Mouse (Mus musculus): ENCODE results near the gene Psrc1. TPM values are rescaled to one million over a fixed set of nuclear protein-coding genes. Genes with fewer than 3 reads are reported as not detected.

Gene Psrc1
- polyA plus RNA-seq, 1 experiment from 2014 or later = 40.2 TPM

- Histone ChIP-seq H3K27ac (no peak overlapping the region), H3K4me1 (no peaks in the 10 kb centered on the region), H3K27me3 (no peaks in the 10 kb centered on the region), H3K4me3 (no peak overlapping the region), H3K36me3 (peaks cover 82% of the 10 kb centered on the region), H3K4me2 (no peak overlapping the region), H3K9me3 (no peaks in the 10 kb centered on the region), H3K9ac (no peak overlapping the region)
- no peak for ATAC-seq (ENCODE audit: insufficient number of reproducible peaks, low FRiP score, low TSS enrichment, low read depth)
- whole genome bisulfite sequencing = 90% methylated on average over 13 of the region's 13 CpGs
Observed at GRCm38 (mm10) chr3:108432542-108433187, 49.0 kb downstream of the Psrc1 start.

DNA sequence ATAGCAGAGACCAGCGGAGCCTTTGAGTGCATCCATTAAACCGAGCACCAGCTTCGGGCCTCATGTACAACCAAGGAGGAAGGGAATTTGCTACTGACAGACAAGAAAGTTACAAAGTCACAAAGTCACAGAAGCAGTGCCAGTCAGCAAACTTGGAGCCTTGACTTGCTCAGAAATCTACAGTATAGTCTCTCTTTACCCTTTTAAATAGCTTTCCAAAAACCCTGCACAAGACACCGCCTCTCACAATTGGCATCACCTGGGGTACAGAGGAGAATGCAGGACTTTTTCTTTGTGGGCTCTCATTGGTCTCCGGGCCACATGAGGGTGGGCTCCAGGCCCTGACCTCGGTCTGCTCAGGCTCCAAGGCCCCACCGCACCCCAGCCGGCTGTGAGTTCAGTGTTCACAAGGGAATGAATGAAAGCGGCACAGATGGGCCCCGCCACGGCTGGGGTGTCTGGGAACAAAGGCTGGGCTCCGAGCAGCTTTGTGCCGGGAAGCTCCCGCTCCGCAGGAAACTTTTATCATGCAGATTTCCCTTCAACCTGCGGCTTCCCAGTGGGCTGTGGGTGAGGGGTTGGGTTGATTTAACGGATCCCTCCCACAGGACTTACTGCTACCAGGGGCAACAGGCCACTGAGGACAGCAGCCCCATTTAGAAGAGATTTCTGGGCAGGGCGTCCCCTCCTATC is 49.7 kb downstream of the Psrc1 start:
- H3K9ac ChIP-seq = no peak overlapping the region
- H3K4me3 ChIP-seq = no peak overlapping the region
- H3K9me3 ChIP-seq = no peaks in the 10 kb centered on the region
- H3K27ac ChIP-seq = no peak overlapping the region
- no peak overlapping the region for H3K4me2 ChIP-seq
- peaks cover 75% of the 10 kb centered on the region for H3K36me3 ChIP-seq
- no peaks in the 10 kb centered on the region for H3K27me3 ChIP-seq
- ATAC-seq (ENCODE audit: insufficient number of reproducible peaks, low FRiP score, low TSS enrichment, low read depth) = no peak
- WGBS = 56% methylated on average over 18 of the region's 18 CpGs
- no peaks in the 10 kb centered on the region for H3K4me1 ChIP-seq

DNA sequence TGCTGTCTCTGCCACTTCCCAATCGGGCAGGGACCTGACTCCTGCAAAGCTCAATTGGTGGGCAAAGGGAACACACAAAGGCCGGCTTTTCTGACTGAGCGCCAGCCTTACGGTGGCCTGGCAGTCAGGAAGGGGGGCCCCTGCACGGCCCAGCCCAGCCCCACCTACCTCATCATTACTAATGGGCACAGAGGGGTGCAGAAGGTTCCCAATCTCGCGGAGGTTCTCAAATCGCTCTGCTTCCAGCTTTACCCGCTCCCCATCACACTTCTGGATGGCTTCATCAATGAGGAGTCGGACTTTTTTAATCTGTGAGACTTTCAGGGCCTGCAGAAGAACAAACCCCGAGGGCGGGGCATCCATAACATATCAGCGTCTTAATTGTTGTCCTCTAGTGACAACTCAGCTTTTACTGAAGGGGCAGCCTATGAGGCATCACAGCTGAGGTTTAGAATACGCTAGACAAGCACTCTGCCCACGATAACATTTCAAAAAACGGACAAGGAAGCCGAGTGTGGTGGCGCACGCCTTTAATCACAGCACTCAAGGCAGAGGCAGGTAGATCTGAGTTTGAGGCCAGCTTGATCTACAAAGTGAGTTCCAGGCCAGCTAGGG is 50.3 kb downstream of the Psrc1 start:
- no peak overlapping the region for H3K4me2 ChIP-seq
- no peak overlapping the region for H3K27ac ChIP-seq
- no peak overlapping the region for H3K9ac ChIP-seq
- no peaks in the 10 kb centered on the region for H3K9me3 ChIP-seq
- ATAC-seq (ENCODE audit: insufficient number of reproducible peaks, low FRiP score, low TSS enrichment, low read depth) = no peak
- no peak overlapping the region for H3K4me3 ChIP-seq
- no peaks in the 10 kb centered on the region for H3K4me1 ChIP-seq
- H3K36me3 ChIP-seq = peaks cover 69% of the 10 kb centered on the region
- H3K27me3 ChIP-seq = no peaks in the 10 kb centered on the region
- 55% methylated on average over 19 of the region's 19 CpGs for WGBS

DNA sequence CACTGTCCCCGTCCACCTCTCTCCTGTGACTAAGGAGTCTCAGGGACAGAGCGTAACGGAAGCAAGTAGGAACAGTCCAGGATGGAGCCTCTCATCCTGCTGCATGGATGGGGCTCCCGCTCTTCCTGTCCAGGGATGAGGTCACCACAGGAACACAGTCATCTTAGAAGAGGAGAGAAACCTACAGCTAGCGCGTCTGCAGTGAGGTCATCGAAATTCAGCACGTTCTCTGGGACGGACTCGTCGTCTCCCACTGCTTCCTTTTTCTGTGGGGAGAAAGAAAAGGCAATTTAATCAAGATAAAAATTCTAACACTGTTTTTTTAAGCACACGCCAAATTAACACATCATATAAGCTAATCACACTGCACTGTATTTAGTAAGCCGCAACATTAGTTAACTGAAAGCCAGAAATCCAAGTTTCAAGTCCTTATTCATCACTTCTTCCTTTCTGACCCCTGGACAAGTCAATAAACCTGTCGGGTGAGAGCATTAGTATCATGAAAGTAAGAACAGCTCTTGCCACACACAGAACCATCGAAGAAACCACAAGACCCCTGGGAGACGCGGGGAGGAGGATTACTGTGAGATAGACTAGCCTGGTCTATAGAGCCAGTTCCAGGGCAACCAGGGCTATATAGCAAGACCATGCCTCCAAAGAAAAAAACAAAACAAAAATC is 52.2 kb downstream of the Psrc1 start:
- Histone ChIP-seq H3K27ac (no peak overlapping the region), H3K4me1 (no peaks in the 10 kb centered on the region), H3K4me2 (no peak overlapping the region), H3K36me3 (peaks cover 53% of the 10 kb centered on the region), H3K4me3 (no peak overlapping the region), H3K9me3 (no peaks in the 10 kb centered on the region), H3K27me3 (no peaks in the 10 kb centered on the region), H3K9ac (no peak overlapping the region)
- no peak for ATAC-seq (ENCODE audit: insufficient number of reproducible peaks, low FRiP score, low TSS enrichment, low read depth)
- WGBS = 88% methylated on average over 17 of the region's 17 CpGs

GRCm38 (mm10) chr3:108436380-108436714 is 52.7 kb downstream of the Psrc1 start:
- H3K27me3 ChIP-seq = no peaks in the 10 kb centered on the region
- no peaks in the 10 kb centered on the region for H3K4me1 ChIP-seq
- H3K4me2 ChIP-seq = no peak overlapping the region
- WGBS = 82% methylated on average over 7 of the region's 7 CpGs
- H3K27ac ChIP-seq = no peak overlapping the region
- no peak overlapping the region for H3K4me3 ChIP-seq
- no peak for ATAC-seq (ENCODE audit: insufficient number of reproducible peaks, low FRiP score, low TSS enrichment, low read depth)
- H3K9me3 ChIP-seq = no peaks in the 10 kb centered on the region
- H3K36me3 ChIP-seq = peaks cover 52% of the 10 kb centered on the region
- no peak overlapping the region for H3K9ac ChIP-seq

Other genes starting within 250 kb of the Psrc1 start
- gene Gnai3, start 237.7 kb upstream of the Psrc1 start, polyA plus RNA-seq (2015; fragmentation: Nextera tagmentation; extraction: Ambion mirVana) = 179 and 183 TPM in 2 replicates
- gene Gpr61, start 229.0 kb upstream of the Psrc1 start, polyA plus RNA-seq (2015; fragmentation: Nextera tagmentation; extraction: Ambion mirVana) = 0.09 TPM in 2 replicates
- gene Amigo1, start 197.5 kb upstream of the Psrc1 start, polyA plus RNA-seq (2015; fragmentation: Nextera tagmentation; extraction: Ambion mirVana) = 4.7 and 5.4 TPM in 2 replicates
- 2.4 and 3.1 TPM in 2 replicates for gene Cyb561d1, start 182.6 kb upstream of the Psrc1 start, polyA plus RNA-seq (2015; fragmentation: Nextera tagmentation; extraction: Ambion mirVana)
- 18.0 and 18.7 TPM in 2 replicates for gene Atxn7l2, start 172.9 kb upstream of the Psrc1 start, polyA plus RNA-seq (2015; fragmentation: Nextera tagmentation; extraction: Ambion mirVana)
- 2.8 and 7.6 TPM in 2 replicates for gene Sypl2, start 157.2 kb upstream of the Psrc1 start, polyA plus RNA-seq (2015; fragmentation: Nextera tagmentation; extraction: Ambion mirVana)
- 254 and 257 TPM in 2 replicates for gene Psma5, start 126.9 kb upstream of the Psrc1 start, polyA plus RNA-seq (2015; fragmentation: Nextera tagmentation; extraction: Ambion mirVana)
- gene Sort1, start 99.8 kb upstream of the Psrc1 start, polyA plus RNA-seq (2015; fragmentation: Nextera tagmentation; extraction: Ambion mirVana) = 10.2 and 12.8 TPM in 2 replicates
- not detected in 2 replicates for gene Mybphl, start 18.9 kb upstream of the Psrc1 start, polyA plus RNA-seq (2015; fragmentation: Nextera tagmentation; extraction: Ambion mirVana)
- gene Celsr2, start 31.7 kb downstream of the Psrc1 start, polyA plus RNA-seq (2015; fragmentation: Nextera tagmentation; extraction: Ambion mirVana) = 11.7 and 11.9 TPM in 2 replicates
- gene Sars, start 61.4 kb downstream of the Psrc1 start, polyA plus RNA-seq (2015; fragmentation: Nextera tagmentation; extraction: Ambion mirVana) = 115 and 123 TPM in 2 replicates
- 0.26 TPM in 1 of 2 replicates, not detected in the other for gene 1700013F07Rik, start 150.3 kb downstream of the Psrc1 start, polyA plus RNA-seq (2015; fragmentation: Nextera tagmentation; extraction: Ambion mirVana)
- 0.63 and 0.77 TPM in 2 replicates for gene 5330417C22Rik, start 152.7 kb downstream of the Psrc1 start, polyA plus RNA-seq (2015; fragmentation: Nextera tagmentation; extraction: Ambion mirVana)
- gene Tmem167b, start 178.6 kb downstream of the Psrc1 start, polyA plus RNA-seq (2015; fragmentation: Nextera tagmentation; extraction: Ambion mirVana) = 52.2 and 53.4 TPM in 2 replicates
- 48.7 and 53.5 TPM in 2 replicates for gene Taf13, start 187.9 kb downstream of the Psrc1 start, polyA plus RNA-seq (2015; fragmentation: Nextera tagmentation; extraction: Ambion mirVana)
- 15.8 and 18.1 TPM in 2 replicates for gene Wdr47, start 207.4 kb downstream of the Psrc1 start, polyA plus RNA-seq (2015; fragmentation: Nextera tagmentation; extraction: Ambion mirVana)